Mouse (Mus musculus): ENCODE measurements around the gene Tas2r110. TPM values are rescaled to one million over a fixed set of nuclear protein-coding genes. Genes with fewer than 3 reads are reported as not detected.

The Tas2r110 gene
- total RNA-seq (2021) = not detected
- long read RNA-seq, experiment 1 = 0 reads
- long read RNA-seq, experiment 2 = 0 reads

GRCm38 (mm10) chr6:132867708-132868107, at the start of gene Tas2r110:
Gene Tas2r110 (plus strand): TSS chr6:132868008.
- DNase-seq (ENCODE audit: low spot score in 2 of 2) = no peak

- no peak for DNase-seq (ENCODE audit: low spot score in 2 of 2)
These were observed 21.0 kb upstream of the Tas2r110 start, which contains the start of gene Tas2r123 for GRCm38 (mm10) chr6:132846842-132847241. Gene Tas2r123 (plus strand): TSS chr6:132847142.

GRCm38 (mm10) chr6:132855138-132855537, 12.7 kb upstream of the Tas2r110 start, which contains the start of gene Tas2r116:
Gene Tas2r116 (plus strand): TSS chr6:132855438.
- no peak for DNase-seq (ENCODE audit: low spot score in 2 of 2)

GRCm38 (mm10) chr6:132892711-132893110, 24.9 kb downstream of the Tas2r110 start, which contains the start of gene Tas2r113:
Gene Tas2r113 (plus strand): TSS chr6:132893011.
- no peak for DNase-seq (ENCODE audit: low spot score in 2 of 2)

- no peak for DNase-seq (ENCODE audit: low spot score in 2 of 2)
These were observed 41.5 kb downstream of the Tas2r110 start, which contains the start of gene Tas2r125 for GRCm38 (mm10) chr6:132909351-132909750. Gene Tas2r125 (plus strand): TSS chr6:132909651.

Other genes starting within 250 kb of the Tas2r110 start
- not detected for gene A630073D07Rik, start 216.5 kb upstream of the Tas2r110 start, total RNA-seq (2021)
- gene Tas2r120, start 211.1 kb upstream of the Tas2r110 start, total RNA-seq (2021) = not detected
- gene Tas2r121, start 167.0 kb upstream of the Tas2r110 start, total RNA-seq (2021) = not detected
- gene Tas2r122, start 156.1 kb upstream of the Tas2r110 start, total RNA-seq (2021) = not detected
- not detected for gene Tas2r115, start 130.0 kb upstream of the Tas2r110 start, total RNA-seq (2021)
- not detected for gene Tas2r124, start 113.3 kb upstream of the Tas2r110 start, total RNA-seq (2021)
- gene Tas2r102, start 105.9 kb upstream of the Tas2r110 start, total RNA-seq (2021) = not detected
- not detected for gene Tas2r136, start 89.8 kb upstream of the Tas2r110 start, total RNA-seq (2021)
- not detected for gene Tas2r117, start 65.2 kb upstream of the Tas2r110 start, total RNA-seq (2021)
- gene Tas2r123, start 20.9 kb upstream of the Tas2r110 start, total RNA-seq (2021) = not detected
- gene Tas2r116, start 12.6 kb upstream of the Tas2r110 start, total RNA-seq (2021) = not detected
- not detected for gene Tas2r113, start 25.0 kb downstream of the Tas2r110 start, total RNA-seq (2021)
- gene Tas2r125, start 41.6 kb downstream of the Tas2r110 start, total RNA-seq (2021) = not detected
- gene Tas2r129, start 83.1 kb downstream of the Tas2r110 start, total RNA-seq (2021) = not detected
- not detected for gene Tas2r131, start 89.9 kb downstream of the Tas2r110 start, total RNA-seq (2021)
- not detected for gene Tas2r109, start 113.0 kb downstream of the Tas2r110 start, total RNA-seq (2021)
- gene Tas2r103, start 169.1 kb downstream of the Tas2r110 start, total RNA-seq (2021) = not detected
- not detected for gene Tas2r140, start 187.8 kb downstream of the Tas2r110 start, total RNA-seq (2021)
- gene Smim10l1, start 236.9 kb downstream of the Tas2r110 start, total RNA-seq (2021) = 10 to 100 TPM; 58.8 to 59.0 TPM

Measured in adrenal gland, postnatal 4 days (tissue).